Mouse (Mus musculus): ENCODE measurements at regions not wholly inside any gene's neighbourhood (a gene's known extent, or its start where the extent isn't known, plus 50 kb on each side); places are given as distances from the start of the nearest gene placed in this dataset.

- TF ChIP-seq CTCF (IDR thresholded peaks at IDR 0.05; ENCODE audit: extremely low read depth, insufficient read depth, low read length), result no peak
- no peak for TF ChIP-seq POLR2A (IDR thresholded peaks at IDR 0.05; ENCODE audit: extremely low read depth, insufficient read depth, low read length)
Measured at GRCm38 (mm10) chr3:57222318-57222914, 79.4 kb downstream of the Tm4sf1 start.
